Mouse (Mus musculus) T-helper 2 cell (primary cell): ENCODE measurements around the gene Riok1.

Source experiments
- in situ Hi-C: fragments of 300-600 bp; cut with MboI, MseI; formaldehyde crosslinking; loops from one replicate; pipeline ENCODE4 v1.15.1; 2025; ENCODE audit warnings: high pct_unique_total_duplicates

Riok1 gene

GRCm38 (mm10) chr13:38062678-38063077, 25.9 kb downstream of the Riok1 start:
- in situ Hi-C loops = loop anchor here (5.0 kb wide), 1 partner anchor 145 kb away; no protein-coding TSS in a partner anchor

GRCm38 (mm10) chr13:38064854-38065663, 28.3 kb downstream of the Riok1 start:
- in situ Hi-C loops = loop anchor here (5.0 kb wide), 1 partner anchor 142 kb away; no protein-coding TSS in a partner anchor

DNA sequence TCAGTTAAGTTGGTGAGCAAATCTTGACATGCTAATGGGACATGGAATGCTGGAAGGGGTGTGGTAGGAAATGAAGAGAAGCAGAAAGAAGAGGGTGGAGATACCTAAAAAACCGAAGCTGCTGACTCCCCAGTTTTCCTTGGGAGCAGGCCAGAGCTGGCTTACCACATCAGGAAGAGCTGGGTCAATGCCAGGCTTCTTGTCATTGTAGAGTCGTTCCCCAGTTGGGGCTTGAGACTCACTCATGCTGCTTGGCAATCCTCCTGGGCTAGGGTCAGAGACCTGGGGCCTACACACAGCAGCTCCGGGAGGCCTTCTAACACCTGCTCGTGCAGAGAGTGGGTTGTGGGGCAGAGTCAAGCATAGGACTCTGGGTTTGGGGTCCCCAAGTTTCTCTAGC, 34.1 kb downstream of the Riok1 start:
- in situ Hi-C loops = no loop called here

GRCm38 (mm10) chr13:38073374-38074307, 36.8 kb downstream of the Riok1 start:
- in situ Hi-C loops = no loop called here

DNA sequence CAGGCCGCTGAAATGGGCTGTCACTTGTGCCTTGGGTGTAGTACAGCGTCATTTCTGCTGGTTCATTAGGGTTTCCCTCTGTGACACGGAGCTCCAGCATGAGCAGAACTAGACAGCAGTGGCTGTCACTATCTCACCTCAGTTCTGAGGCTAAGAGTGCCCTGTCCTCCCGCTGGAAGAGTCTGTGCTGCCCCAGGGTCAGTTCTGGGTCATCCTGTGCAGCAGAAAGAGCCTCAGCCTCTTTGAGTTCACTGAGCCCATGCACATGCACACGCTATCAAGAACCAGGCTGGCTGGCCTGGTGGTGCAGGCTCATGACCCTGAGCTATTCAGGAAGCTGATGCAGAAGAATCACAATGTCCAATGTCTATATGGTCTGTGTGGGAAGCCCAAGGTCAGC, 37.6 kb downstream of the Riok1 start:
- in situ Hi-C loops = no loop called here

- in situ Hi-C loops = no loop called here
Measured at GRCm38 (mm10) chr13:38077113-38077512, 40.3 kb downstream of the Riok1 start.

DNA sequence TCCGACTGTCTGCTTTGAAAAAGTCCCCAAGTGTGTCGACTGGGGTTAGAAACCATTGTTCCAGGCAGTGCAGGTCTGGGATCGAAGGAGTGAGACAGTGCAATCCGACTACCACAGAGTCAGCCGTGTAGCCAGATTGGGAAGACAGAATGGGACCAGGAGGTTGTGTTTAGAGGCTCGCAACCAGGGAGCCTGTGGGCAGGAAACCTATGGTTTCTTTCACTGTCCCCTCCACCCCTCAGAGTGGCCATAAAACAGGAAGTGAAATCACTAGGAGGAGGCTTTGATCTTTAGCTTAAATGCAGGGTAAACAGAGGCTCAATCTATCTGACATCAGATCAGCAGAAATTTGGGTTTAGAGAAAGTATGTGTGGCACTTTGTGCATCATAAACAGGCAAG, 42.0 kb downstream of the Riok1 start:
- in situ Hi-C loops = no loop called here

- in situ Hi-C loops = no loop called here
Measured at GRCm38 (mm10) chr13:38079366-38079765, 42.6 kb downstream of the Riok1 start.

DNA sequence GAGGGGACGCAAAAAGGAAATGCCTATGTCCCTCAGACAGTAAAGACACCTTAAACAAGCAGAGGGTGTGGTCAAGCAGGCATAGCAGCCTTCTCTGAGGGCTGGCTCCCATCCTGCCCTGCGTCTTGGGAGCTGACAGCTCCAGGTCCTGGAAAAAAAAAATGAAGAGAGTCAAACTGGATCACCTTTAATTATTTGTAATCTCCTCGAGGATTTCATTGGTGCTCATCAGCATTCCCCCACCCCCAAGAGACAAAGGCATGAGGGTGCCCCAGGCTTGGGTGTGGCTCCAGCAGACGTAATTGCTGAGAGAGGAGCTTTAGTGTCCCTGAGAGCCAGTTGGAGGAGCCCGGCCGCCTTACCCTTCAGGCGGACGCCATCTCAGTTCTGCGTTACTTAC, 43.2 kb downstream of the Riok1 start:
- in situ Hi-C loops = no loop called here

DNA sequence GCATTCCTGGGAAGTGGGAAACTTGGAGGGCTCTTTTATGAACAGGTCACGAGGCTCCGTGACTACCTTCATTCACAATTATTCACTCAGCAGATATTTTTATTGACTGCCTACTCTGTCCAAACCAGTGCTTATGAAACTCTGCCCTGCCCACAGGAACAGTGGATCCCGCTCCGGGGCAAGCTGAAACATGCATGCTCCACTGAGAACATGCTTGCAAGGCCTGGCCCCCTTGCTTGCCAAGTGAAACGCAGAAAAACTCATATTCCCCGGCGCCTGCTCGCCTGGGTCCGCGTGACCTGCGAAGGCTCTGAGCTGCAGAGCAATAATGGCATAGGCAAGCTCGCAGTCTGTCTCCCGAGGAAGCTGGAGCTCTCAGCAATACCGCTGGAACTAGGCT, 43.9 kb downstream of the Riok1 start:
- in situ Hi-C loops = no loop called here

GRCm38 (mm10) chr13:38081161-38081560, 44.4 kb downstream of the Riok1 start:
- in situ Hi-C loops = no loop called here

DNA sequence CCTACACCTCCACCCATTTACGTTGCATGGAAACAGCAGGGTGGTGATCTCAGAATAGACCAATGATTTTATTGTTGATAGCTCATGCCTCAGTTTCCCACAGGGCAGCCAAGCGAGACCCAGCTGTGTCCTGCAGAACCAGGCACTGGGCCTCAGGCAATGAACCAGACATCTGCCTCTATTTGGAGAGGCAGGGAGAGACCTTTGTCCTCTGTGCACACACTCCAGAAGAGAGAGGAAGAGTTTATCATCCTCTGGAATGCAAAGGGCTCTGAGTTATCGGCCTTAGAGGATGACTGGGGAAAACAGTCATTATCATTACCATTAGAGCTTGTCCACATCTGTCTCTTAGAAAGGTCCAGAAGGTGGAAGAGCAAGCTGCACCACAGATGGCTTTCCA, 49.9 kb downstream of the Riok1 start:
- in situ Hi-C loops = no loop called here

- in situ Hi-C loops = no loop called here
Measured at GRCm38 (mm10) chr13:38088008-38088407, 51.2 kb downstream of the Riok1 start.

DNA sequence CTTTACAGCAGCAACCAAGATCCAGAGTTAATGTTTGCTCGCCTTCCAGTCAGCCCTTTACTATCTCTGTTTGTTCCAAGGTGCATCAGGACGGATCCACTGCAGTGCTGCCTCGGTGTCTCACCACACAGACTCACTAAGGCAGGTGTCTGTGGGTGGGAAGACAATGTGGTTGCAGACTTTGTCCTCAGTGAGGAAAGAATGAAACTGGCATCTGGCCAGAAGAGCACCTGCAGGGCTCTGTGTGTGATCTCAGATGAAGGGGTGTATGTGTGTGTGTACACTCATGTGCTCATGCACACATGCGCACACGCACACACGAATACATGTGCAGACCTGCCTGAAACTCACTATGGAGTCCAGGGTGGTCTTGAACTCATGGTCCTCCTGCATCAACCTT, 52.7 kb downstream of the Riok1 start:
- in situ Hi-C loops = no loop called here

DNA sequence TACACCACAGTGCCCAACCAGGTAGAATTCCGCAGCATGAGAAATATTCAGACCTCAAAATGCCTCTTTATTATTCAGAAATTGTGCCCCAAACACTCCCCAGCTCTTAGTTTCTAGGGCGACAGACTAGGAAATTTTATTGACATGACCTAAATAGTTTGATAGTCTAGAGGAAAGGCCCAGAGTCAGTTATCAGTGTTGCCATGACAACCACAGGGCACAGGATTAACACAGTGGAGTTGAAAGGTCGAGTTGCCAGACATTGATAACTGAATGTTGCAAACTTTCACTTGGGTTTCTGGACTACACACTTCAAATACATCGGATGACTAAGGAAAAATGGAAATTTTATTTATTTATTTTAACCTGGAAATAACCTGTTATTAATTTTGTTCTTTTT, 53.1 kb downstream of the Riok1 start:
- in situ Hi-C loops = no loop called here

- in situ Hi-C loops = no loop called here
Measured at GRCm38 (mm10) chr13:38096207-38096606, 59.4 kb downstream of the Riok1 start.

DNA sequence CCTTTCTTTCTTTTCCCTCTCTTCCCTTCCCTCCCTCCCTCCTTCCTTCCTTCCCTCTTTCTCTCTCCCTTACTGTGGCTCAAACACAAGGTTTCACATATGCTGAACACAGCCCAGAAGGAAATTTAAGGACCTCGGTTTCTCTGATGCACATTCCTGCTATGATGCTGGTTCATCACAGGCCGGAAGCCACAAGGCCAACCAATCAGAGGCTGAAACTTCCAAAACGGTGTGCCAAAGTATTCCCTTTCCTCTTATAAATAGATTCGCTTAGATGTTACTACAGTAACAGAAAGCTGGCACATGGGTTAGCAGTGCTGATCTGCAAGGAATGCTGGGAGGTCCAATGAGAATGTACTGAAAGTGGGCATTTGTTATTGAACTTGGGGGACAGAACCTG, 66.6 kb downstream of the Riok1 start:
- in situ Hi-C loops = no loop called here

GRCm38 (mm10) chr13:38104501-38104900, 67.7 kb downstream of the Riok1 start:
- in situ Hi-C loops = no loop called here

GRCm38 (mm10) chr13:38109081-38109480, 72.3 kb downstream of the Riok1 start:
- in situ Hi-C loops = no loop called here
